Mouse (Mus musculus): ENCODE measurements around the gene Mcoln2. TPM values are rescaled to one million over a fixed set of nuclear protein-coding genes. Genes with fewer than 3 reads are reported as not detected.
"Not testable (repeated sequence)": the region's sequence is repeated elsewhere in the genome, so short reads cannot be mapped to it uniquely, and the experiment has no call there.

Mcoln2 gene
- polyA plus RNA-seq, 1 experiment from 2014 or later, result 0.44 TPM

GRCm38 (mm10) chr3:146199486-146199885 is 49.9 kb downstream of the Mcoln2 start:
- WGBS, result 78% methylated on average over 3 of the region's 3 CpGs
- no peaks in the 10 kb centered on the region for H3K9me3 ChIP-seq

GRCm38 (mm10) chr3:146204375-146204774 is 54.7 kb downstream of the Mcoln2 start:
- 5% methylated on average over 2 of the region's 2 CpGs for WGBS

More at GRCm38 (mm10) chr3:146199486-146199885, 49.9 kb downstream of the Mcoln2 start:
- peaks cover 58% of the 10 kb centered on the region for H3K4me1 ChIP-seq
- no peaks in the 10 kb centered on the region for H3K36me3 ChIP-seq
- H3K27me3 ChIP-seq (ENCODE audit: insufficient read depth, poor library complexity, severe bottlenecking), result no peaks in the 10 kb centered on the region
- no peak overlapping the region for H3K4me3 ChIP-seq
- no peak for DNase-seq (ENCODE audit: low spot score)
- 0 out of 2 replicates have a peak overlapping the region, but pooled peaks have one; percentile 36 for H3K27ac ChIP-seq

GRCm38 (mm10) chr3:146205305-146205704 is 55.7 kb downstream of the Mcoln2 start:
- H3K27ac ChIP-seq, result peak overlapping the region; percentile 78; the same call in 1 of the 2 replicates

More at GRCm38 (mm10) chr3:146204375-146204774, 54.7 kb downstream of the Mcoln2 start:
- H3K4me1 ChIP-seq, result peaks cover 50% of the 10 kb centered on the region
- H3K9me3 ChIP-seq, result no peaks in the 10 kb centered on the region
- H3K27ac ChIP-seq, result peak overlapping the region; percentile 78
- peak; percentile 84 for DNase-seq (ENCODE audit: low spot score)
- H3K27me3 ChIP-seq (ENCODE audit: insufficient read depth, poor library complexity, severe bottlenecking), result no peaks in the 10 kb centered on the region
- no peak overlapping the region; the same call in 1 of the 2 replicates for H3K4me3 ChIP-seq
- no peaks in the 10 kb centered on the region for H3K36me3 ChIP-seq

GRCm38 (mm10) chr3:146206635-146207034 is 57.0 kb downstream of the Mcoln2 start:
- DNase-seq (ENCODE audit: low spot score), result no peak
- WGBS, result 75% methylated on average over 2 of the region's 2 CpGs
- no peak overlapping the region for H3K27ac ChIP-seq
- H3K36me3 ChIP-seq, result no peaks in the 10 kb centered on the region
- H3K4me1 ChIP-seq, result peaks cover 47% of the 10 kb centered on the region
- H3K27me3 ChIP-seq (ENCODE audit: insufficient read depth, poor library complexity, severe bottlenecking), result no peaks in the 10 kb centered on the region
- H3K9me3 ChIP-seq, result no peaks in the 10 kb centered on the region
- no peak overlapping the region for H3K4me3 ChIP-seq

More at GRCm38 (mm10) chr3:146205305-146205704, 55.7 kb downstream of the Mcoln2 start:
- Histone ChIP-seq H3K4me3 (no peak overlapping the region), H3K9me3 (no peaks in the 10 kb centered on the region), H3K4me1 (peaks cover 47% of the 10 kb centered on the region), H3K36me3 (no peaks in the 10 kb centered on the region), H3K27me3 (ENCODE audit: insufficient read depth, poor library complexity, severe bottlenecking) (no peaks in the 10 kb centered on the region)
- peak; percentile 84 for DNase-seq (ENCODE audit: low spot score)
- 20% methylated on average over 11 of the region's 11 CpGs for WGBS

- WGBS, result 59% methylated on average over 2 of the region's 2 CpGs
- Histone ChIP-seq H3K4me3 (no peak overlapping the region), H3K9me3 (no peaks in the 10 kb centered on the region), H3K27me3 (ENCODE audit: insufficient read depth, poor library complexity, severe bottlenecking) (no peaks in the 10 kb centered on the region), H3K36me3 (no peaks in the 10 kb centered on the region), H3K4me1 (peaks cover 40% of the 10 kb centered on the region), H3K27ac (0 out of 2 replicates have a peak overlapping the region, but pooled peaks have one; percentile 11)
- no peak for DNase-seq (ENCODE audit: low spot score)
Observed at GRCm38 (mm10) chr3:146207440-146207839, 57.8 kb downstream of the Mcoln2 start.

- H3K4me1 ChIP-seq, result peaks cover 25% of the 10 kb centered on the region
- 89% methylated on average over 8 of the region's 8 CpGs for WGBS
- not testable (repeated sequence) for H3K27ac ChIP-seq; H3K9me3 ChIP-seq; H3K4me3 ChIP-seq; DNase-seq (ENCODE audit: low spot score); H3K27me3 ChIP-seq (ENCODE audit: insufficient read depth, poor library complexity, severe bottlenecking); H3K36me3 ChIP-seq
Observed at GRCm38 (mm10) chr3:146209759-146210158, 60.1 kb downstream of the Mcoln2 start.

- Histone ChIP-seq H3K4me1 (peaks cover 20% of the 10 kb centered on the region; the same call in 1 of the 2 replicates), H3K27me3 (ENCODE audit: insufficient read depth, poor library complexity, severe bottlenecking) (no peaks in the 10 kb centered on the region), H3K9me3 (no peaks in the 10 kb centered on the region), H3K36me3 (no peaks in the 10 kb centered on the region), H3K27ac (no peak overlapping the region), H3K4me3 (no peak overlapping the region)
- WGBS, result 92% methylated on average over 4 of the region's 4 CpGs
- no peak for DNase-seq (ENCODE audit: low spot score)
Observed at GRCm38 (mm10) chr3:146211141-146211747, 61.6 kb downstream of the Mcoln2 start.

GRCm38 (mm10) chr3:146211964-146212363 is 62.3 kb downstream of the Mcoln2 start:
- peaks cover 20% of the 10 kb centered on the region; the same call in 1 of the 2 replicates for H3K4me1 ChIP-seq
- DNase-seq (ENCODE audit: low spot score), result no peak
- no peaks in the 10 kb centered on the region for H3K36me3 ChIP-seq
- no peaks in the 10 kb centered on the region for H3K9me3 ChIP-seq
- no peak overlapping the region for H3K4me3 ChIP-seq
- WGBS, result 55% methylated on average over 2 of the region's 2 CpGs
- no peak overlapping the region for H3K27ac ChIP-seq
- no peaks in the 10 kb centered on the region for H3K27me3 ChIP-seq (ENCODE audit: insufficient read depth, poor library complexity, severe bottlenecking)

GRCm38 (mm10) chr3:146213336-146213735 is 63.7 kb downstream of the Mcoln2 start:
- Histone ChIP-seq H3K9me3 (no peaks in the 10 kb centered on the region), H3K27me3 (ENCODE audit: insufficient read depth, poor library complexity, severe bottlenecking) (no peaks in the 10 kb centered on the region), H3K27ac (no peak overlapping the region), H3K4me3 (no peak overlapping the region), H3K36me3 (no peaks in the 10 kb centered on the region), H3K4me1 (peaks cover 11% of the 10 kb centered on the region; the same call in 1 of the 2 replicates)
- 50% methylated on average over 5 of the region's 5 CpGs for WGBS
- no peak for DNase-seq (ENCODE audit: low spot score)

GRCm38 (mm10) chr3:146216561-146216960 is 66.9 kb downstream of the Mcoln2 start:
- H3K4me1 ChIP-seq, result peaks cover 21% of the 10 kb centered on the region; the same call in 1 of the 2 replicates
- no peak overlapping the region for H3K27ac ChIP-seq
- no peaks in the 10 kb centered on the region for H3K36me3 ChIP-seq
- no peaks in the 10 kb centered on the region for H3K9me3 ChIP-seq
- H3K27me3 ChIP-seq (ENCODE audit: insufficient read depth, poor library complexity, severe bottlenecking), result peaks cover 8% of the 10 kb centered on the region; the same call in 1 of the 2 replicates
- no peak for DNase-seq (ENCODE audit: low spot score)
- 80% methylated on average over 3 of the region's 3 CpGs for WGBS
- H3K4me3 ChIP-seq, result no peak overlapping the region

GRCm38 (mm10) chr3:146220776-146221486 is 71.3 kb downstream of the Mcoln2 start, which contains the start of gene Lpar3:
Gene Lpar3, plus strand, starts transcription at chr3:146220963.
- no peaks in the 10 kb centered on the region for H3K36me3 ChIP-seq
- peak within 1 kb of the TSS; percentile 84 for H3K4me3 ChIP-seq
- H3K27me3 ChIP-seq (ENCODE audit: insufficient read depth, poor library complexity, severe bottlenecking), result peaks cover 21% of the 10 kb centered on the region
- peak; percentile 89 for DNase-seq (ENCODE audit: low spot score)
- peaks cover 44% of the 10 kb centered on the region for H3K4me1 ChIP-seq
- no peaks in the 10 kb centered on the region for H3K9me3 ChIP-seq
- under 1% methylated on average over 73 of the region's 73 CpGs for WGBS
- peak within 1 kb of the TSS; percentile 91 for H3K27ac ChIP-seq

- H3K36me3 ChIP-seq, result no peaks in the 10 kb centered on the region
- H3K27me3 ChIP-seq (ENCODE audit: insufficient read depth, poor library complexity, severe bottlenecking), result peaks cover 21% of the 10 kb centered on the region
- no peak for DNase-seq (ENCODE audit: low spot score)
- H3K4me1 ChIP-seq, result peaks cover 64% of the 10 kb centered on the region
- H3K9me3 ChIP-seq, result no peaks in the 10 kb centered on the region
- H3K27ac ChIP-seq, result peak overlapping the region; percentile 7; the same call in 1 of the 2 replicates
- WGBS, result 73% methylated on average over 4 of the region's 4 CpGs
- H3K4me3 ChIP-seq, result no peak overlapping the region
Observed at GRCm38 (mm10) chr3:146224271-146224670, 74.6 kb downstream of the Mcoln2 start.

Measured in heart, embryonic 10.5 days (tissue).